Mouse (Mus musculus): ENCODE results near the gene Atp6v0c. TPM values are rescaled to one million over a fixed set of nuclear protein-coding genes. Genes with fewer than 3 reads are reported as not detected.

Atp6v0c gene
- polyA plus RNA-seq, 1 experiment from 2014 or later, result 504 TPM

GRCm38 (mm10) chr17:24191481-24191880 is 22.0 kb upstream of the Atp6v0c start:
- ATAC-seq (ENCODE audit: insufficient read depth, low FRiP score), result no peak
- Histone ChIP-seq H3K4me3 (replicated peaks; ENCODE audit: low read length) (no peak overlapping the region), H3K36me3 (ENCODE audit: control insufficient read depth, insufficient read depth, low read length) (no peaks in the 10 kb centered on the region), H3K9me3 (replicated peaks; ENCODE audit: control insufficient read depth, low read length) (no peaks in the 10 kb centered on the region), H3K9ac (ENCODE audit: low read length) (no peak overlapping the region), H3K27ac (ENCODE audit: low read length) (no peak overlapping the region), H3K4me2 (ENCODE audit: low read depth, low read length) (no peak overlapping the region), H3K27me3 (ENCODE audit: control insufficient read depth, insufficient read depth, low read length) (no peaks in the 10 kb centered on the region), H3K4me1 (ENCODE audit: control insufficient read depth, insufficient read depth, low read length) (no peaks in the 10 kb centered on the region)
- WGBS, result 82% methylated on average over 4 of the region's 4 CpGs

GRCm38 (mm10) chr17:24190934-24191333 is 21.4 kb upstream of the Atp6v0c start:
- Histone ChIP-seq H3K27me3 (ENCODE audit: control insufficient read depth, insufficient read depth, low read length) (no peaks in the 10 kb centered on the region), H3K4me1 (ENCODE audit: control insufficient read depth, insufficient read depth, low read length) (no peaks in the 10 kb centered on the region), H3K4me2 (ENCODE audit: low read depth, low read length) (no peak overlapping the region), H3K9ac (ENCODE audit: low read length) (no peak overlapping the region), H3K4me3 (replicated peaks; ENCODE audit: low read length) (no peak overlapping the region), H3K36me3 (ENCODE audit: control insufficient read depth, insufficient read depth, low read length) (no peaks in the 10 kb centered on the region), H3K27ac (ENCODE audit: low read length) (no peak overlapping the region), H3K9me3 (replicated peaks; ENCODE audit: control insufficient read depth, low read length) (no peaks in the 10 kb centered on the region)
- no peak for ATAC-seq (ENCODE audit: insufficient read depth, low FRiP score)
- 82% methylated on average over 2 of the region's 2 CpGs for WGBS

DNA sequence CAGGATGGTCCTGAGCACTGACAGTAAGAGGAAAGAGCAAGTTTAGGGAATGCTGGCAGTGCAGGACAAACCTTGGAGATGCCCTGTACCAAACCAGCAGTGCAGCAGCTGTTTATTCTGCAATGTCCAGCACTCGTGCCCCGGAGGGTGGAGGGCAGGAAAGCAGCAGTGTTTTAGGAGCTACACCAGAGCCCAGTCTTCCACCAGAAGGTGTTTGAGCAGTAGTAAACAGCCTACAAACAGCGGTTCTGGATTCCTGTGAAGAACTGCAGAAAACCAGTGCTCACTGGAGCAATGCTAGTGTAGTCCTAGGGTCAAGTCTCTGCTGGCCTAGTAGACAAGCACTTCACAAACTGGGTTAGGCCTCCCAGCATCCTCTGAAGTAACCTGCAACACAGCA is 4.8 kb upstream of the Atp6v0c start:
- Histone ChIP-seq H3K9me3 (replicated peaks; ENCODE audit: control insufficient read depth, low read length) (no peaks in the 10 kb centered on the region), H3K9ac (ENCODE audit: low read length) (no peak overlapping the region), H3K4me2 (ENCODE audit: low read depth, low read length) (no peak overlapping the region), H3K4me1 (ENCODE audit: control insufficient read depth, insufficient read depth, low read length) (0 out of 2 replicates have a peak, but pooled peaks cover 5% of the 10 kb centered on the region), H3K27ac (ENCODE audit: low read length) (no peak overlapping the region), H3K36me3 (ENCODE audit: control insufficient read depth, insufficient read depth, low read length) (no peaks in the 10 kb centered on the region), H3K27me3 (ENCODE audit: control insufficient read depth, insufficient read depth, low read length) (no peaks in the 10 kb centered on the region), H3K4me3 (replicated peaks; ENCODE audit: low read length) (no peak overlapping the region)
- no peak for ATAC-seq (ENCODE audit: insufficient read depth, low FRiP score)
- 78% methylated on average over 3 of the region's 3 CpGs for WGBS

GRCm38 (mm10) chr17:24173423-24173822 is 3.9 kb upstream of the Atp6v0c start:
- Histone ChIP-seq H3K36me3 (ENCODE audit: control insufficient read depth, insufficient read depth, low read length) (no peaks in the 10 kb centered on the region), H3K4me1 (ENCODE audit: control insufficient read depth, insufficient read depth, low read length) (peaks cover 5% of the 10 kb centered on the region; the same call in 1 of the 2 replicates), H3K9ac (ENCODE audit: low read length) (no peak overlapping the region), H3K4me2 (ENCODE audit: low read depth, low read length) (no peak overlapping the region), H3K27me3 (ENCODE audit: control insufficient read depth, insufficient read depth, low read length) (no peaks in the 10 kb centered on the region), H3K27ac (ENCODE audit: low read length) (no peak overlapping the region), H3K9me3 (replicated peaks; ENCODE audit: control insufficient read depth, low read length) (no peaks in the 10 kb centered on the region), H3K4me3 (replicated peaks; ENCODE audit: low read length) (no peak overlapping the region)
- no peak for ATAC-seq (ENCODE audit: insufficient read depth, low FRiP score)
- WGBS, result 3% methylated on average over 3 of the region's 3 CpGs

- H3K4me1 ChIP-seq (ENCODE audit: control insufficient read depth, insufficient read depth, low read length), result peaks cover 16% of the 10 kb centered on the region
- no peak overlapping the region for H3K4me3 ChIP-seq (replicated peaks; ENCODE audit: low read length)
- no peak overlapping the region for H3K4me2 ChIP-seq (ENCODE audit: low read depth, low read length)
- WGBS, result 80% methylated on average over 4 of the region's 4 CpGs
- no peak overlapping the region for H3K9ac ChIP-seq (ENCODE audit: low read length)
- no peaks in the 10 kb centered on the region for H3K27me3 ChIP-seq (ENCODE audit: control insufficient read depth, insufficient read depth, low read length)
- no peak overlapping the region for H3K27ac ChIP-seq (ENCODE audit: low read length)
- H3K9me3 ChIP-seq (replicated peaks; ENCODE audit: control insufficient read depth, low read length), result no peaks in the 10 kb centered on the region
- no peak for ATAC-seq (ENCODE audit: insufficient read depth, low FRiP score)
- no peaks in the 10 kb centered on the region for H3K36me3 ChIP-seq (ENCODE audit: control insufficient read depth, insufficient read depth, low read length)
Measured at GRCm38 (mm10) chr17:24171738-24172137, 2.2 kb upstream of the Atp6v0c start.

- Histone ChIP-seq H3K27me3 (ENCODE audit: control insufficient read depth, insufficient read depth, low read length) (no peaks in the 10 kb centered on the region), H3K4me1 (ENCODE audit: control insufficient read depth, insufficient read depth, low read length) (peaks cover 16% of the 10 kb centered on the region), H3K36me3 (ENCODE audit: control insufficient read depth, insufficient read depth, low read length) (no peaks in the 10 kb centered on the region), H3K9ac (ENCODE audit: low read length) (no peak overlapping the region; the same call in 1 of the 2 replicates), H3K4me3 (replicated peaks; ENCODE audit: low read length) (no peak overlapping the region), H3K9me3 (replicated peaks; ENCODE audit: control insufficient read depth, low read length) (no peaks in the 10 kb centered on the region), H3K4me2 (ENCODE audit: low read depth, low read length) (no peak overlapping the region), H3K27ac (ENCODE audit: low read length) (no peak overlapping the region)
- WGBS, result 74% methylated on average over 5 of the region's 5 CpGs
- ATAC-seq (ENCODE audit: insufficient read depth, low FRiP score), result no peak
Measured at GRCm38 (mm10) chr17:24170729-24171128, 1.2 kb upstream of the Atp6v0c start.

- no peaks in the 10 kb centered on the region for H3K36me3 ChIP-seq (ENCODE audit: control insufficient read depth, insufficient read depth, low read length)
- 56% methylated on average over 3 of the region's 3 CpGs for WGBS
- no peak for ATAC-seq (ENCODE audit: insufficient read depth, low FRiP score)
- peak overlapping the region; percentile 97 for H3K4me3 ChIP-seq (replicated peaks; ENCODE audit: low read length)
- H3K27me3 ChIP-seq (ENCODE audit: control insufficient read depth, insufficient read depth, low read length), result no peaks in the 10 kb centered on the region
- no peaks in the 10 kb centered on the region for H3K9me3 ChIP-seq (replicated peaks; ENCODE audit: control insufficient read depth, low read length)
- peak overlapping the region; percentile 96 for H3K9ac ChIP-seq (ENCODE audit: low read length)
- peaks cover 19% of the 10 kb centered on the region for H3K4me1 ChIP-seq (ENCODE audit: control insufficient read depth, insufficient read depth, low read length)
- H3K4me2 ChIP-seq (ENCODE audit: low read depth, low read length), result peak overlapping the region; percentile 63
- H3K27ac ChIP-seq (ENCODE audit: low read length), result peak overlapping the region; percentile 97
Measured at GRCm38 (mm10) chr17:24170125-24170524, 623 bp upstream of the Atp6v0c start.

GRCm38 (mm10) chr17:24168590-24169277 is 768 bp downstream of the Atp6v0c start:
- no peaks in the 10 kb centered on the region for H3K36me3 ChIP-seq (ENCODE audit: control insufficient read depth, insufficient read depth, low read length)
- H3K4me1 ChIP-seq (ENCODE audit: control insufficient read depth, insufficient read depth, low read length), result peaks cover 24% of the 10 kb centered on the region
- under 1% methylated on average over 41 of the region's 41 CpGs for WGBS
- H3K9ac ChIP-seq (ENCODE audit: low read length), result peak overlapping the region; percentile 96
- no peaks in the 10 kb centered on the region for H3K27me3 ChIP-seq (ENCODE audit: control insufficient read depth, insufficient read depth, low read length)
- H3K4me2 ChIP-seq (ENCODE audit: low read depth, low read length), result peak overlapping the region; percentile 77
- peak overlapping the region; percentile 97 for H3K4me3 ChIP-seq (replicated peaks; ENCODE audit: low read length)
- peak overlapping the region; percentile 97 for H3K27ac ChIP-seq (ENCODE audit: low read length)
- no peaks in the 10 kb centered on the region for H3K9me3 ChIP-seq (replicated peaks; ENCODE audit: control insufficient read depth, low read length)
- peak; percentile 39 for ATAC-seq (ENCODE audit: insufficient read depth, low FRiP score)

DNA sequence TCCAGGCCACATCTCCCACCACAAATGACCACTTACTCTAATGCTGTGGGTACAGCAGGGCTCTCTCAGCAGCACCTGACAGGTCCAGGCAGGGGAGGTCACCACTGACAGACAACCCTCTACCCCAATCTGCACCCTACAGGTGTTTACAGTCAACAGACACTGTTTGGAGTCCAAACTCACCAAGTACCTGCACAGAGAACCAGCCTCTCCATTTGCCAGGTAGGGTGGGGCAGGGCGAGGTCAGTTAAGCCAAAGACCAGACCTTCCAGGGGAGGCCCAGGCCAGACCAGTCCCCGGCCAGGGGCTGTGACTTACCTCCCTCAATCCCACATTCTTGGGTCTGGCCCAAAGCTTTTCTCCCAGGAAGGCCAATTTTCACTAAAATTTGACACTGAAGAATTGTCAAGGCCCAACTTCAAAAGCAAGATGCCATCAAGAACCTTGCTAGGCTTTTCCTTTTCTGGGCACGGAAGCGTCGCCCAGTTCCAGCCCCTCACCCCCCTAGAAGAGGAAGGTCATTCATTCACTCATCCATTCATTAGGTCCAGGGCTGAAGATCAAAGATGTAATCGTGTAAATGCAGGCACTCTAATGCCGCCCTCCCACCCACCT is 1.5 kb downstream of the Atp6v0c start:
- 42% methylated on average over 7 of the region's 7 CpGs for WGBS
- no peak for ATAC-seq (ENCODE audit: insufficient read depth, low FRiP score)
- no peaks in the 10 kb centered on the region for H3K27me3 ChIP-seq (ENCODE audit: control insufficient read depth, insufficient read depth, low read length)
- H3K36me3 ChIP-seq (ENCODE audit: control insufficient read depth, insufficient read depth, low read length), result no peaks in the 10 kb centered on the region
- H3K4me1 ChIP-seq (ENCODE audit: control insufficient read depth, insufficient read depth, low read length), result peaks cover 26% of the 10 kb centered on the region
- peak overlapping the region; percentile 97 for H3K4me3 ChIP-seq (replicated peaks; ENCODE audit: low read length)
- peak overlapping the region; percentile 97 for H3K27ac ChIP-seq (ENCODE audit: low read length)
- H3K9me3 ChIP-seq (replicated peaks; ENCODE audit: control insufficient read depth, low read length), result no peaks in the 10 kb centered on the region
- peak overlapping the region; percentile 77 for H3K4me2 ChIP-seq (ENCODE audit: low read depth, low read length)
- peak overlapping the region; percentile 96 for H3K9ac ChIP-seq (ENCODE audit: low read length)
